Mouse (Mus musculus) thymus, postnatal 36 days (tissue): ENCODE measurements around the gene Asphd2.
"Not testable (repeated sequence)": the region's sequence is repeated elsewhere in the genome, so short reads cannot be mapped to it uniquely, and the experiment has no call there.

Experiments used
- DNase-seq, 2 experiments: peaks; one replicate each; pipeline ENCODE4 v3.0.0; 2022; ENCODE audit warnings: mixed read lengths in 2 of 2

Asphd2 gene

DNA sequence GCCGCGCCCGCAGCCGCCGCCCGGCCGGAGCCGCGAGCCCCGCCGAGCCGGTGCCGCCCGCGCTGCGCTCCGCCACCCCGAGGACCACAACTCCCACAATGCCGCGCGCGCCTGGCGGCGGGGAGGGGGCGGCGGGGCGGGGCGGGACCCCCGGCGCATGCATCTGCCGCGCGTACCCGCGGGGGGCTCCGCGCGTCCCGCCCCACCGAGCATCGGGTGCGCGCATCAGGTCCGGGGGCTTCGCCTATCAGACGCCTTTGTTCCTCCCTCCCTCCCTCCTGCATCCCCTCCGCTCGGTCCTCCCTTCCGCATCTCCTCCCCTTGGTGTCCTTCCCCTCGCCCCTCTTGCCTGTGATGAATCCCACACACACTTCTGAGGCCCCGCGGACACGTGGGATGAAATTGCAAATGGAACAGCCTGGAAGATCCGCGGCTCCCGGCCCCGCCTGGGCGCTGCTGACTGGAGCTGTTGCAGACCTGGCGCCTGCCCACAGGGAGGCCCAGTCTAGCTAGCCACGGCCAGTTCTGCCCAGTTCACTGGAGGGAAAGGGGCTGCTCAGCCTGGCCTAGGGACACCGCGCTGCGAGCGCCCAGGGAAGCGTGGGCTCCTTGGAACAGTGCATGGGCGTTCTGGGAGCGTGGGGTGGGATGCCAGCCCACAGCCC, at the start of gene Asphd2:
Asphd2 (minus strand) TSS at position 88 of the 665 bp plus-strand sequence.
- DNase-seq: no peak

DNA sequence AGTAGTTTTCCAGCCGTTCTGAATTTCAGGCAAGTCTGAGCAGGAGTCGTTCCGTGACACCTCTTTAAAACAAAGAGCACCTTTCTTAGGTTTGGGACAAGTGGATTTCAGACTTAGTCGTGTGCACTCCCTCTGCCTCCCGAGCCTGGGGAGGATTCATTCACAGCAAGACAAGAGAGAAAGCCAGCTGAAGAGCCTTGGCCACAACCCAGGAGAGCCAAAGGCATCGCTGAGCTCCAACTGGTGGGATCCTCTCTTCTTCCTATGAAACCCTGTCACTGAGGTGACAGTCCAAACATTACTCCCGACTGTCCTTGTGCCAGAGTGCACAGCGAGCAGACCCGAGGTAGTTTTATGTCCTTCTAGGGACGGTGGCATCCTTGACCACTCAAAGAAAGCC, 43.9 kb upstream of the Asphd2 start:
- no peak for DNase-seq

DNA sequence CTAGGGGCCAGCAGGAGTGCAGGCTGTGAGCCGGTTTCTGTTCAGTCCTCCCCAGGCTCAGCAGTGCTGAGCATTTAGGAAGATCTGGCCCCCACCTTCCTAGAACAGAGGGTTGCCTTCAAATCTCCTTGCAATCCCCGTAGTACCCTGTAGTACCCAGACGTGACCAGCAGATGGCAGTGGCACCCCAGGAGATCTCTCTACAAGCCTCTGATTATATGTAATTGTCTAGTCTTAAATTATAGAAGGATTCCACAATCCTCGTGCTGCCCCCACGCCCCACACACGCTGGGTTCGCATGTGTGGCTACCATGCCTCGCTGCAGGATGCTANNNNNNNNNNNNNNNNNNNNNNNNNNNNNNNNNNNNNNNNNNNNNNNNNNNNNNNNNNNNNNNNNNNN, 38.3 kb upstream of the Asphd2 start:
- peak; percentile 58 to 70 for DNase-seq

DNA sequence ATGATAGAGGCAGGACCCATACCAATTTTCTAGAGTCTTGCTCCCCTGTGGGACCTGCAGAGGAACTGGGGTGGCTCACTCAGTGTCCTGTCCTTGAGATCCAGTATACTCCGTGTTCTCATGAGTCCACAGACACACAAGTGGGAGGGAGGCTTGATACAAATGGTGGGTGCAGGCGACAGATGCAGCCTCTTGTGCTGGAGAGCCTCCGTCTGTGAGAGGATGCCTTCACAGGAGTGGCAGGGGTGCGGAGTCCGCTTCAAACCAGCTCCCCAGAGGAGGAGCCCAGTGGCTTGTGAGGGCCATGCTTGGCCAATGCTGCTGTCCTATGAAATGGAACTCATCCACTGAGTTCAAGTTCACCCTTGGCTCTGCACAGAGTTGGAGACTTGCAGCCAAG, 37.4 kb upstream of the Asphd2 start:
- DNase-seq: no peak

DNA sequence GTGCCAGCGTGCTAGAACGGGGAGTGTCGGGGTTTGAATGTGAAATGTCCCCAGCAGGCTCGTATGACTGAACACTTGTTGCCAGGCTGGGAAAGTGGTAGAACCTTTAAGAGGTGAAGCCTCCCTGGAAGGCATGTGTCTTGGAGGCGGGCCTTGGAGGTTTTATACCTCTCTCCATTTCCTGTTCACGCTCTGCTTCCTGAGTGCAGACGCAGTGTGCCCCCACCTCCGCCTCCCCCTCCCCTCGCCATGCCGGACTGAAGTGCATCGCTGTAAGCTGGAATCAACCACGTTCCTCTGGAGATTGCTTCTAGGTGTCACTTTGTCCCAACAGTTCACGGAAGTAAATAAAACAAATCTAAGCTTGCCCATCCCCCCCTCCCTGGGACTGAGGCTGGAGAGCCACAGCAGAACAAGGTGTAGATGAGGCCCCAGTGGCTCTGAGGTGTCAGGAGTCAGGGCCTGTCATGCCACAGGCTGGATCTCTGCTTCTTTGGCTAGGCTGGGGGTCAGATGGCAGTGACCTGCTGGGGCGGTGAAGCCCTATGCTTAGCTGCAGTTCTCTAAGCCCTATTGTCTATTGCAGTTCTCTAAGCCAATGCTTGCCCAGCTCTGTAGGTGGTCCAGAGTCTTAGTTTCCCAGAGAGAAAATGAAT, 36.6 kb upstream of the Asphd2 start:
- DNase-seq: peak; percentile 26 to 33

DNA sequence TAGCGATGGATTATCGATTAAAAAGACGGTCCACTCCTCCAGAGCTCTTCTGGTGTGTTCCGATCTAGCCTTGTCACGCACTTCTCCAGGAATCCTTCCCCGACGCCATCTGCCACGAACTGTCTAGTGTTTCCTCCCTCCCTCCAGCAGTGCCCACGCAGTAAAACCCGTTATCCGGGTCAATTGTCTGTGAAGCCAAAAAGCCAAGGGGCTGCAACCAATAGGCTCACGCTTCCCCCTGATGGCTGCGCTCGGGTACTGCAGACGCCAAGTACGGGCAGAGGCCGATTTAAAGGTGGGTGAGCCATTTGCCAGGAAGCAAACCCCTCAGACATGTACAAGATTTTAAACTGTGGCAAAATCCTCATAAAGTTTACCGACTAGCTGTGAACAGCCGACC, 34.3 kb upstream of the Asphd2 start:
- DNase-seq: peak; percentile 55 to 60

DNA sequence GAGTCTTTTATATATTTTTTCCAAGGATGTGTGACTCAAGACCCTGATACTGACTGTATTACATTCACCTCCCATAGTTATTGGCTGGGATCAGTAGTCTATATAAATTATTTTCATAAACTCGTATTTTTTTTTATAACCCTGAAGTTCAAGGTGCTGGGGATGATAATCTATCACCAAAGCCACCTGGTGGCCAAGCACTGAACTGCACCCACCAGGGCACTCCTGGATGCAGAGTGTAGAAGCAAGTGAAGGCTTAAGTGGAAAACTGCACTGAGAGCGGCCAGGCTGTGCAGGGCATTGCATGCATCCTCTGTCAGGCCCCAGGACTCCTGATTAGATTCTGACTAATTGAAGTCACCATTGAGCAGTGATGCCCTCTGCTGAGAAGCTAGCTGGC, 32.6 kb upstream of the Asphd2 start:
- DNase-seq: peak; percentile 47 to 51

DNA sequence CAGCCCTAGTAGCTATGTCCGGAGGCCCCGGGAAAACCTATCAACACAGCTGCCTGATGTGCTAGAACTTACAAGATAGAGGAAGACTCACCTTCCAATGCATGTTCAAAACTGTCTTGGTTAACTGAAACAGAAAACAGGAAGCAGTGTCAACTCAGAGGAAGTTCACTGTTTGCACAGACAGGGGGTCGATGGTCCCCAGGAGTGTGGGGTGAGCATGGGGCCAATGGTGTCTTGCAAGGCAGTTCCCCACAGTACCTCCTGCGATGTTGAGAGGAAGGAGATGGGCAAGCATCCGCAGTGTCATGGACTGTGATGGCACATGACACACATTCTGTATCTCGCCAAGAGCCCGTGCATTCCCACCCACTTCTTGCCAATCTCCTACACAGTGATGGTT, 32.0 kb upstream of the Asphd2 start:
- no peak for DNase-seq

DNA sequence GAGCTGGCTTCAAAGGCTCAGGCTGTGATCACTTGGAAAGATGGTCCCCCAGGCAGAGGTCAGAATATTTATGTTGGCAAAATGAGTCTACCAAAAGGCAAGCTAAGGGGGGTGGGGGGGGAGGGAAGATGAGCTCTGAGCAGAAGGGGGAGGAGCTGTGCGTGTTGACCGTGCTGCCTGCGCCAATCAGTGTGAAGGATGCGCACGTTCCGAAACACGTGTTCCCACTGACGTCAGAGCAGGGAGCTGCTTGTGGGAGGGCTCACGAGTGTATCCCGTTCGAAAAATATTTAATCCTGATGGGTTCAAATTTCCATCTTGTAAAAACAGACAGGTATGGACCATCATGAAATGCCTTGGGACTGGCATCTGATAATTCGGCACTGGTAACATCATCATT, 24.9 kb upstream of the Asphd2 start:
- no peak for DNase-seq

DNA sequence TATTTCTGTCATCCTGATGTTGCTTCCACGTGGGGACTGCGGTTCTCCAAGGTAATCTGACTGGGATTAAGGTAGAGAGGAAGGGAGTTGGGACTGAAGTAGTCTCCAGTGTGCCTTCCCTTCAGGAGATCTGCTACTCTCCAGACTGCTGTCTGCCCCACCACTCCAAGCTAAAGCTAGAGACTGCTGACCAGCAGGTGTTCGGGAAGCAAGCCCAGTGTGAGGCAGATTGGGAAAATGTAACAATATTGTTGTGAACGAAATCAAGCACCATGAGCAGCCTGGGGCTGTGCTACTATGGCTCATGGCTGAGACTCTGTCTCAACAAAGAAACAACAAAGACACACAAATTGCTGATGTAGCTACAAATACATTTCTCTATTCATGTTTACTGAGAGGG, 23.4 kb upstream of the Asphd2 start:
- no peak for DNase-seq

DNA sequence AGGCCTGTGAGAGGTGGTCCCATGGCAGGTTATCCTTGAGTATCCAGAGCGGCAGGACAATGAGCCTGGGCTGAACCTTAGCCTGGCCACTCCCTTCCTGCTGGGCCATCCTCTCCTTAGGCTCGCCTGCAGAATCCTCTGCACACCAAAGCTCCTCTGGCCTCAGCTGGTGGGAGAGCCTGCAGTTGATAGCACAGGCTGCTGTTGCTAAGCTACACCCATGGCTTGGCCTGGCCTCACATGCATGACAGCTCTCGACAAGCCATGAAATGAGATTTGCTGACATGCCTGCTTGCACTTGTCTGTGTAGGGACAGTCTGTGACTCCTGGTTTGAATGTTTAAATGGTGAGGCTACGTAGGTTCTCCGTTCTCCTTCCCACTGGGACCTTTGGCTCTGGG, 22.0 kb upstream of the Asphd2 start:
- DNase-seq: no peak

DNA sequence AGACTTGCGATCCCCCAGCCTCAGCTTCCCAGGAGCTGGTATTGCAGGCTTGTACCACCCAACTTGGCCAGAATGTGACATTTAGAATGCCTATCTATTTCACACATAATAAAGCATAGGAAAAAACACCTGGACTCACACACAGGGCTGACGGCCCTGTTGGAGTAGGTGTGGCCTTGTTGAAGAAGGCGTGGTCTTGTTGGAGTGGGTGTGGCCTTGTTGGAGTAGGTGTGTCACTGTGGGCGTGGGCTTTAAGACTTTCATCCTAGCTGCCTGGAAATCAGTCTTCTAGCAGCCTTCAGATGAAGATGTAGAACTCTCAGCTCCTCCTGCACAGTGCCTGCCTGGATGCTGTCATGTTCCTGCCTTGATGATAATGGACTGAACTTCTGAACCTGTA, 18.1 kb upstream of the Asphd2 start:
- DNase-seq: not testable (repeated sequence)

DNA sequence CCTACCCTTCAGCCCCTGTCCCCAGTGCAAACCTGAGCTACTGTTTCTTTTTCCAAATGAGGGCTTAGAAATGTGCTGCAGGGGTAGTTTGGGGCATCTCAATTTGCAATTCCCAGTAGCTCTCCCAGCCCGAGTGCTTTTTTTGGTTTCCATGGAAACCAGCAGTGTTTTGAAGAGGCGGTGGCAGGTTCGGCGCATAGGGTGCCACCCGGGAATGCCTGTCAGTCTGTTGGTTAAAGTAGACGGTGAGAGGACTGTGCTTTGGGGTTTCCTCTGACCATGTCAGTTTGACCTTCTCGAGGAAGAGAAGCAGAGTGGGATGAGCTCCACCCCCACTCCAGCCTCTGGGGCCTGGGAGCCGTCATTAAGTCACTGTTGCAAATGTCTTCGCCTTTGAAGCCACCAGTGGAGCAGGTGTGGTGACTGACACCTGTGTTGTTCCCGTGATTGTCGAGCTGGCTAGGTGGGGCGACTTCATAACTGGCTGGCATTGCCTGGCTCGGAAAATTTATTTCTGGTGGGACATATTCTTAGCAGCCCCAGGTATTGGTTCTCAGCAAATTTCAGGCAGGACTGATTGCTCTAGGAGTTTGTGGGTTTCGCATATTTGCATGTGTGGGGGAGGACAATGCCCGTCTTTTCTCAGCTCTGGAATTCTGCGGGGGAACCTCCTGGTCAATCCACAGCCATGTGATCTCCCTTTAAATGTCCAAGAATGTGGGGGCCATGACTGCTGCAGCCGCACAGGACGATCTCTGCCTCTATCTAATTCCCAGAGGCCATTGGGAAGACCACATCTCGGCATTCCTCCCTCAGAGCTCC, 17.1 kb upstream of the Asphd2 start:
- DNase-seq: no peak

DNA sequence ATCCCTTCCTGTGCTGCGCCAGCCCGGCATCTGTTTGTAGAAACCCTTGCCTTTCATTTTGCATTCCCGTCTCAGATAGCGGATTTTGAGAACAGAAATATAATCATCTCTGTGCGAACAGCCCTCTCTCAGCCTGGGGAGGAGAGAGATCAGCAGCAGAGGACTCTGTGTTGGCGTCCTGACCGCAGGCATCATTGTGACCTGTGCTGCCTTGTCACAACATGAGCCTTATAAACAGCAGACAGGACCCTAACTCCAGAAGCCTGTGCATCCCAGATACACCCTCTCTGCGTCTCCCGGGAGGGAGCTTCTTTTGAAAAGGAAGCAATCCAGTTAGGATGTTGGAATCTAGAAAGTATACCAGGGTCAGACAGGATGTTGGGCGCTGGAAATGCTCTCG, 16.4 kb upstream of the Asphd2 start:
- DNase-seq: no peak

DNA sequence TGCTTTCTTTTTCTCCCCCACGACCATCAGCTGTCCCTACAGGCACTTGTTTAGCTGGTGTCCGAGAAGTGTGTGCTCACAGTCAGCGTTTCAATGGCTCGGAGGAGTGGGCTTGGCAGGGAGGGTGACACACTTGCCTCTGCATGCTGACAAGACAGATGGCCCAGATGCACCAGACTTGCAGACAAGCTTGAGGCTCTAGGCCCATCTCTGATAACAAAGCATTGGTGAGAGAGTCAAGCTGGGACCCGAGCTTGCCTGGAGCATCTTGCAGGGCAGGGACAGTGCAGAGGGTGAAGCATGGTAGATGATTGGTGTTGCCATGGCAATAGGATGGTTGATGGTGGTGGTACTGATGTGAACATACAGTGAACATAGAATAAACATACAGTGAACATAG, 14.6 kb upstream of the Asphd2 start:
- no peak for DNase-seq

DNA sequence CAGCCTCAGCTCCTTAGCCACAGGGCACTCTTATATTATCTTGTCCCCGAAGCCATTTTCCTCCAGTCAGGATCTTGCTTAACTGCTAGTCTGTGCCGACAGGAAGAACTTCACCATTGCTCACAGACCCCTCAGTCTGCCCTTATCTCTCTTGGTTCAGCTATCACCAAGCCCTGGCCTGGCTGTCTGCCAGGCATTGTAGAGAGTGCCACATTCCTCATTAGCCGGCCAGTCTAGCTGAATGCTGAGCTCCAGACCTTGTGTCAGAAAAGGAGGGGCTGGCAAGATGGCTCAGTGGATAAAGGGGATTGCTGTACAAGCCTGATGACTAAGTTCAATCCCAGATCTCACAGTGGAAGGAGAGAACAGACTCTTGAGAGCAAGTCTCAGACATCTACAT, 11.4 kb upstream of the Asphd2 start:
- DNase-seq: no peak

DNA sequence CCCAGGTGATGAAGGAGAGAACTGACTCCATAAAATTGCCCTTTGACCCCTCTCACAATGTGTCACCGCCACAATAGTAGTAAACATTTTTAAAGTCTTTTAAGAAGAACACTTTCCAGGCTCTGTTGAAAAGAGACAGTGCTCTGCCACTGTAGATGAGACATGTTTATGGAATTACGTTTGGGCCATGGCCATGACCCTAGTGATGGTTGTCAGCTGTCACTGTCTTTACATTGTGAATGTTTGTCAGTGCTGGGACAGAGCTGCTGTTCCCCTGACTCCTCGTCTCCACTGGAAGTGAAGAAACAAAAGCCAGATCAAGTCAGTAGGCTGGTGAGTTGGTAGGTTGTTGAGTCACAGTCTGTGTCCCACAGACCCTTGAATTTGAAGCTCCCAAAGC, 7.8 kb upstream of the Asphd2 start:
- DNase-seq: no peak

DNA sequence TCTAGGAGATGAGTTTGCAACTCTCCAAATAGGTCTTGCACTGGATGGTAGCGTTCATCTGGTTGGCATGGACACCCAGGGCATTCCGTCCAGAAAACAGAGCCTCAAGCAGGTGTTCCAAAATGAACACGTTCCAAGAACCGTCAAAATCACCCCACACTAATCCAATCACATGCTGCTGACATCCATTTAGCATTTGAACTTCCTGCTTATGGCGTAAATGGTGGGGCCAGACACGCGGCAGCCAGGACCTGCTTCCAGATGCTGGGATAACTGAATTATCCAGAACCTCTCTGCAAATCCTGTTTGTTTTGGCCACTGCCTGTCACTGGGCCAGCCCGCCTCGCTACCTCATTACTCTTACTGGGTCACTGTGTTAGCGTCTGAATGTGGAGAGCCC, 4.6 kb upstream of the Asphd2 start:
- DNase-seq: no peak

DNA sequence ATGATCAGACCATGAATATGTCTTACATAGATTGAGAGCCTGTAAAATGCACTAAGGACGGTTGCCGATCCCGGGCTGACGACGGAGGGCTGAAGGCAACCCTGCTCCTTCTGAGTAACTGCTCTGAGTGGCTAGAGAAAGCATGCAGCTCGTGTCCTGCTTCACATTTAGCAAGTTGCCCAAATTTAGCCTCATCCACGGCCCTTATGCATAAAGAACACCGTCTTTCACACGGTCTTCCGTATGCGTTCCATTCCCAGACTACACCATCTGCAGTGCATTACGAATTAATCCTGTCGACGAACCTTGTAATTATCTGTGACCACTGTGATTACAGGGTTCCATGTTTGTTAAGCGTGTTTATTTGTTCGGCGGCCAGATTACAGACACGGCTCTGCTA, 1.4 kb upstream of the Asphd2 start:
- no peak for DNase-seq

DNA sequence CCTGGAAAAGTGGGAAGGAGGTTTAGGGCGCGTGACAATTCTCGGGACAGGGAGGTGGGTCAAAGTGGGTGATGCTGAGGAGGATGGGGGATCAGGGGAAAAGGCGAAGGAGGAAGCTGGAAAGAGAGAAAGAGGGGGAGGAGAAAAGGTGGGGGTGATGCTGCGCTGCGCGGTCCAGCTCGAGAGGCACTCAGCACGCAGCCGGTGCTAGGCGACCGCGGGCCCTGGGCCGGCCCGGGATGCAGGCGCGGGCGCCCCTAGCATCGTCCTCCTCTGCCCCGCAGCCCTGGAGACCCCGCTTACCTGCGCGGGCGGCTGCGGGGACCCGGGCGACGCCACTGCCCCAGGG, 277 bp downstream of the Asphd2 start:
- no peak for DNase-seq

DNA sequence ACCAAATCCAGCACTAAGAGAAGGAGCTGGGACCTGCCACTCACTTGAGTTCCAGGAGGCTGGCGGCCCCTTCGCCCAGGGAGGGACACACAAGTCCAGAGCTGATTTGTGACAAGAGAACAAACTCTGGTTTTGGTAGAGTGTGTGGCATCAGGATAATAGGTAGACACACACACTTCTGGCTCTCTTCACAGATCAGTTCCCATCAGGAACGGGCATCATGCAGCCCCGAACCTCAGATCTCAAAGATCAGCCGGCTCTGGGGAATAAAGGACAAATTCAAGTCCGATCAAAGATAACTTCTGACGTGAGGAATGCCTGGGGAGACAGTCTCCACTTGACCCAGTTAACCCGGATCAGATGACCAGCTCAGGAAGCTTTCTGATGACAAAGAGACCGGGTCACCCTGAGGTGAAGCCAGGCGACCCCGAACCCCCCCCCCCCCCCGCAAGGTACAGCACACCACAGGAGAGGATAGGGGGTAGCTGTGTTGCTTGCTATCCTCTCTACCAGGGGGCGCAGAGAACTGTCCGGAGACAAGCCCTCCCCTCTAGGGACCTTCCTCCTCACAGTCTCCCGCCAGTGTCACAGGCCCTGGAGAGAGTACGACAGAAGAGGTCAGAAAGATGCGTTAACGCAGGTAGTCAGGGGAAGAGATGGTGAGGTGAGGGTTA, 788 bp downstream of the Asphd2 start:
- no peak for DNase-seq

DNA sequence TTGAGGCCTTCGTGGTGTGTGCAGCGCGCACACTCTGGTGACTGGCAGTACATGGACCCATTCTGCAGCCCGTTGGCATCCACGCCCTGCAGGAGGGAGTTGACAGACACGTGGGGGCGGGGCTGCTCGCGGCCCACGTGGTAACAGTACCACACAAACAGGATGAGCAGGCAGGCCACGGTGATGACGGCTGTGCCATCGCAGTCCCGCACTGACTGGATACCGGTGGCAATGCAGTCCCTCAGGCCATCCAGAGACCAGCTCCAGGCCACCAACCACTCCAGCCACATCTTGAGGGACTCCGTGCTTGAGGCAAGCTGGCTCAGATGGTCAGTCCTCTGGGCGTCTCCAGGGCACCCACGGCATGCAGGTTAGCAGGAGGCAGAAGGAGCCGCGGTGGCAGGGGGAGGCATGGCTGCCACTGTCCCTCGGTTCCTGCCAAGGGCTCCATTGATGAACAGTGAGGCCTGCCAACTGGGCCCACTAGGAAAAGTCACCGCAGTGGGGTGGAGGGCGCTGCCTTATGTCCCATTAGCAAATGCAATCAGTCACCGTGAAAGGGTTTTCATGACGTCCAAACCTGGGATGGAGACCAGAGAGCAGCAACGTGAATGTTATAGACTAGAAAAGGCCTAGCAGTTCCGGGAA, 2.9 kb downstream of the Asphd2 start:
- no peak for DNase-seq

DNA sequence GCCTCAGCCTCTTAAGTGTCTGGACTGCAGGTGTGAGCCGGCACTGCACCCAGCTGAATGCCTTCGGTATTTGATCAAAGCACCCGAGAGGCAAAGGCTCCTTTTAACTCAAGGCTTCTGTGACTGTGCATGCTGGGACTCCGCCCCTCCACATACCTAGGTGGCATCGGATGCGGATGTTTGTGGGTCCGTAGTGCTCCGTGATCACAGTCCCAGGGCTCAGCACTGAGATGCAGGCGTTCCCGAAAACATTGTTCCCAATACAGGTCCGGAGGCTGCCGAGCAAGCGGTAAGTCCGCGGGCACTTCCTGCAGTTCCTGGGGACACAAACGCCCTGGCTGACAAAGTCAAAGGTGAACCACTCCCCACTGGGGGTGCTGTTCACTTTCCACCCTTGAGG, 3.7 kb downstream of the Asphd2 start:
- DNase-seq: no peak
